Mouse (Mus musculus) right cerebral cortex, postnatal 36 days (tissue): Measurements from ENCODE around the gene A930004D18Rik.

Experiments used
- DNase-seq, 2 experiments: peaks; one replicate each; pipeline ENCODE4 v3.0.0; 2022; ENCODE audit warnings: low spot score in 2 of 2, mixed read lengths in 1 of 2

A930004D18Rik gene

GRCm38 (mm10) chr2:18053243-18053950 lies 15.9 kb upstream of the A930004D18Rik start:
- DNase-seq: no peak

- no peak for DNase-seq
These were observed 15.0 kb upstream of the A930004D18Rik start for GRCm38 (mm10) chr2:18052581-18052980.

- no peak for DNase-seq
These were observed 14.3 kb upstream of the A930004D18Rik start for GRCm38 (mm10) chr2:18051831-18052170.

- no peak for DNase-seq
These were observed 13.7 kb upstream of the A930004D18Rik start for GRCm38 (mm10) chr2:18051026-18051830.

GRCm38 (mm10) chr2:18050541-18050985 lies 13.0 kb upstream of the A930004D18Rik start:
- no peak for DNase-seq

GRCm38 (mm10) chr2:18050018-18050417 lies 12.5 kb upstream of the A930004D18Rik start:
- no peak for DNase-seq

GRCm38 (mm10) chr2:18049279-18049821 lies 11.8 kb upstream of the A930004D18Rik start:
- no peak for DNase-seq

- no peak for DNase-seq
These were observed 11.0 kb upstream of the A930004D18Rik start, which contains the start of gene Skida1 for GRCm38 (mm10) chr2:18048453-18049075. Gene Skida1, minus strand, starts transcription at chr2:18049051.

- peak in 1 of 2 experiments; percentile 54 for DNase-seq
These were observed 10.3 kb upstream of the A930004D18Rik start for GRCm38 (mm10) chr2:18047646-18048452.

GRCm38 (mm10) chr2:18046758-18047645 lies 9.5 kb upstream of the A930004D18Rik start:
- DNase-seq: peak; percentile 65 to 69

- no peak for DNase-seq
These were observed 8.6 kb upstream of the A930004D18Rik start for GRCm38 (mm10) chr2:18046186-18046585.

- no peak for DNase-seq
These were observed 8.2 kb upstream of the A930004D18Rik start for GRCm38 (mm10) chr2:18045781-18046181.

- DNase-seq: no peak
These were observed 7.7 kb upstream of the A930004D18Rik start for GRCm38 (mm10) chr2:18045143-18045780.

GRCm38 (mm10) chr2:18041199-18041885 lies 3.8 kb upstream of the A930004D18Rik start:
- no peak for DNase-seq

GRCm38 (mm10) chr2:18040347-18041160 lies 3.0 kb upstream of the A930004D18Rik start:
- no peak for DNase-seq

GRCm38 (mm10) chr2:18039566-18040290 lies 2.2 kb upstream of the A930004D18Rik start:
- DNase-seq: no peak

GRCm38 (mm10) chr2:18038895-18039371 lies 1.4 kb upstream of the A930004D18Rik start:
- no peak for DNase-seq
